Mouse (Mus musculus) heart, embryonic 13.5 days (tissue): ENCODE measurements around the gene Gm37419. TPM values are rescaled to one million over a fixed set of nuclear protein-coding genes. Genes with fewer than 3 reads are reported as not detected.

Source experiments
- ATAC-seq: fragments of 200-750 bp; cut with Nextera tagmentation; 2 replicates; pipeline ENCODE4 v1.8.0; 2017; ENCODE audit warnings: moderate TSS enrichment; ENCODE audit not compliant: insufficient number of reproducible peaks, low FRiP score, low TSS enrichment; ENCODE audit errors: extremely low read depth
- H3K27ac ChIP-seq: fragments of 300-500 bp; sonication (generic); replicated peaks from 2 replicates; pipeline ENCODE4 v1.5.1; 2015; ENCODE audit warnings: moderate library complexity, mild to moderate bottlenecking, inconsistent platforms
- H3K27me3 ChIP-seq: fragments of 300-500 bp; sonication (generic); replicated peaks from 2 replicates; pipeline ENCODE4 v1.6.1; 2015; ENCODE audit warnings: mild to moderate bottlenecking, inconsistent platforms
- H3K36me3 ChIP-seq: fragments of 300-500 bp; sonication (generic); 2 replicates; pipeline ENCODE4 v1.6.1; 2015; ENCODE audit warnings: mild to moderate bottlenecking, inconsistent platforms
- H3K4me1 ChIP-seq: fragments of 300-500 bp; sonication (generic); 2 replicates; pipeline ENCODE4 v1.6.1; 2015; ENCODE audit warnings: inconsistent platforms
- H3K4me2 ChIP-seq: fragments of 300-500 bp; sonication (generic); 2 replicates; pipeline ENCODE4 v1.6.1; 2015; ENCODE audit warnings: inconsistent platforms, mild to moderate bottlenecking, moderate library complexity
- H3K4me3 ChIP-seq: fragments of 300-500 bp; sonication (generic); 2 replicates; pipeline ENCODE4 v1.5.1; 2015; ENCODE audit warnings: moderate library complexity, mild to moderate bottlenecking, inconsistent platforms
- H3K9ac ChIP-seq: fragments of 300-500 bp; sonication (generic); 2 replicates; pipeline ENCODE4 v1.6.1; 2015; ENCODE audit warnings: inconsistent platforms, mild to moderate bottlenecking, moderate library complexity
- H3K9me3 ChIP-seq: fragments of 300-500 bp; sonication (generic); 2 replicates; pipeline ENCODE4 v1.6.1; 2016; ENCODE audit warnings: inconsistent platforms
- WGBS: fragments of 180-500 bp; shearing (Covaris S2); methylation state at CpG from one replicate; pipeline ENCODE4 v1.1.7; 2015; ENCODE audit warnings: mixed read lengths; 5-methylcytosine and 5-hydroxymethylcytosine counted together
- polyA plus RNA-seq: library from polyadenylated mRNA; unstranded; fragments of >200 nt; fragmentation: Nextera tagmentation; extraction: Ambion mirVana; gene quantifications from 2 replicates; pipeline ENCODE4 v1.2.1, GENCODE M21; 2015

Gene Gm37419
- polyA plus RNA-seq, 1 experiment from 2014 or later, result not detected

DNA sequence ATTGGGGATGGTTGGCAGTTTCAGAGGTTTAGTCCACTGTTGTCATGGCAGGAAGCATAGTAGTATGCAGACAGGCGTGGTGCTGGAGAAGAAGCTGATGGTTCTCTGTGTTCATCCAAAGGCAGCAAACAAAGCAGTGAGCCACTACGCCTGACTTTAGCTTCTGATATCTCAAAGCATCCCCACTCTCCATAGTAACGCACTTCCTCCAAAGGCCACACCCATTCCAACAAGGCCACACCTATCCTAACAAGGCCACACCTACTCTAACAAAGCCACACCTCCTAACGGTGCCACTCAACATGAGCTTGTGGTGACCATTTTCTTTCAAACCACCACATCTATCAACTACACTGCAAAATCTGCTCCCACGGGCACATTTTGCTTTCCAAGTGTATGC is 45.0 kb downstream of the Gm37419 start:
- Histone ChIP-seq H3K36me3 (no peaks in the 10 kb centered on the region), H3K9ac (no peak overlapping the region), H3K4me2 (no peak overlapping the region), H3K27ac (no peak overlapping the region), H3K27me3 (no peaks in the 10 kb centered on the region), H3K4me1 (no peaks in the 10 kb centered on the region), H3K9me3 (no peaks in the 10 kb centered on the region), H3K4me3 (no peak overlapping the region)
- no peak for ATAC-seq
- 83% methylated on average over 5 of the region's 5 CpGs for WGBS

- ATAC-seq, result no peak
Measured at GRCm38 (mm10) chr16:24034450-24034849, 46.2 kb downstream of the Gm37419 start.

DNA sequence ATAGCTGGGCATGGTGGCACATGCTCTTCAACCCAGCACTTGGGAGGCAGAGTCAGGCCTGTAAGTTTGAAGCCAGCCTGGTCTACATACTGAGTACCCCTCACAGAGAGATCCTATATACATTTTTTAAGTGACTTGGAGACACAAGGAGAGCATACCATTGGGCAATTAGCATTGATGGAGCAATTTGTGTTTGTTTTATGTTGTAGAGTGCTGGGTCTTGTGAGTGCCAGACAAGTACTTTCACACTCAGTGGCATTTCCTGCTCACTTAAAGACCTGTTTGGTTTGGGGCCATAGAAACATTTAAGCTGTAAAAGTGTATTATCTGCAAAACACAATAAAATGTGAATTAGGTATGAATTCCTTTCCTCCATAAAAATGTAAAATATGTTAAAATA is 47.5 kb downstream of the Gm37419 start:
- H3K4me3 ChIP-seq, result no peak overlapping the region
- no peak overlapping the region for H3K4me2 ChIP-seq
- H3K4me1 ChIP-seq, result no peaks in the 10 kb centered on the region
- no peaks in the 10 kb centered on the region for H3K9me3 ChIP-seq
- H3K9ac ChIP-seq, result no peak overlapping the region
- H3K36me3 ChIP-seq, result no peaks in the 10 kb centered on the region
- no peak overlapping the region for H3K27ac ChIP-seq
- H3K27me3 ChIP-seq, result no peaks in the 10 kb centered on the region
- no peak for ATAC-seq

More at GRCm38 (mm10) chr16:24034450-24034849, 46.2 kb downstream of the Gm37419 start:
- Histone ChIP-seq H3K4me2 (no peak overlapping the region), H3K4me1 (no peaks in the 10 kb centered on the region), H3K36me3 (no peaks in the 10 kb centered on the region), H3K9me3 (no peaks in the 10 kb centered on the region), H3K9ac (no peak overlapping the region), H3K27me3 (no peaks in the 10 kb centered on the region), H3K27ac (no peak overlapping the region), H3K4me3 (no peak overlapping the region)
- 46% methylated on average over 2 of the region's 2 CpGs for WGBS

- Histone ChIP-seq H3K9me3 (no peaks in the 10 kb centered on the region), H3K4me1 (no peaks in the 10 kb centered on the region), H3K4me2 (no peak overlapping the region), H3K9ac (no peak overlapping the region), H3K36me3 (no peaks in the 10 kb centered on the region), H3K27ac (no peak overlapping the region), H3K4me3 (no peak overlapping the region), H3K27me3 (no peaks in the 10 kb centered on the region)
- no peak for ATAC-seq
- 77% methylated on average over 3 of the region's 3 CpGs for WGBS
Measured at GRCm38 (mm10) chr16:24036398-24036797, 48.1 kb downstream of the Gm37419 start.

Other genes starting within 250 kb of the Gm37419 start
- 0.21 TPM in 1 of 2 replicates, not detected in the other for gene Sst, start 97.5 kb upstream of the Gm37419 start, polyA plus RNA-seq
- gene Rtp2, start 56.1 kb upstream of the Gm37419 start, polyA plus RNA-seq, result not detected in 2 replicates
- 0.24 and 0.29 TPM in 2 replicates for gene Bcl6, start 370 bp downstream of the Gm37419 start, polyA plus RNA-seq